Mouse (Mus musculus): ENCODE measurements around the gene Vmn1r11. TPM values are rescaled to one million over a fixed set of nuclear protein-coding genes. Genes with fewer than 3 reads are reported as not detected.

The Vmn1r11 gene
- not detected for total RNA-seq (2021)
- long read RNA-seq: 0 reads

GRCm38 (mm10) chr6:57133155-57133554, at the start of gene Vmn1r11:
Vmn1r11 (plus strand) TSS chr6:57133455.
- no peak for DNase-seq (ENCODE audit: low spot score in 2 of 2)

GRCm38 (mm10) chr6:57106358-57106757, 26.9 kb upstream of the Vmn1r11 start:
- DNase-seq (ENCODE audit: low spot score in 2 of 2): no peak

- no peak for DNase-seq (ENCODE audit: low spot score in 2 of 2)
Measured at GRCm38 (mm10) chr6:57109154-57109553, 24.1 kb upstream of the Vmn1r11 start, which contains the start of gene Vmn1r10. Vmn1r10 (plus strand) TSS chr6:57109454.

- DNase-seq (ENCODE audit: low spot score in 2 of 2): no peak
Measured at GRCm38 (mm10) chr6:57156619-57157018, 23.4 kb downstream of the Vmn1r11 start, which contains the start of gene Vmn1r12. Vmn1r12 (plus strand) TSS chr6:57156919.

Other genes starting within 250 kb of the Vmn1r11 start
- 10 to 100 TPM; 38.2 to 38.6 TPM for gene Nt5c3, start 209.5 kb upstream of the Vmn1r11 start, total RNA-seq (2021)
- under 1 TPM; 0.20 to 0.43 TPM for gene Vmn1r4, start 209.4 kb upstream of the Vmn1r11 start, total RNA-seq (2021)
- gene Vmn1r5, start 163.2 kb upstream of the Vmn1r11 start, total RNA-seq (2021): not detected
- not detected for gene Vmn1r6, start 136.2 kb upstream of the Vmn1r11 start, total RNA-seq (2021)
- gene Vmn1r7, start 108.1 kb upstream of the Vmn1r11 start, total RNA-seq (2021): not detected
- gene Vmn1r8, start 101.2 kb upstream of the Vmn1r11 start, total RNA-seq (2021): not detected
- not detected for gene Vmn1r9, start 66.7 kb upstream of the Vmn1r11 start, total RNA-seq (2021)
- gene Vmn1r10, start 24.0 kb upstream of the Vmn1r11 start, total RNA-seq (2021): not detected
- gene Vmn1r12, start 23.5 kb downstream of the Vmn1r11 start, total RNA-seq (2021): not detected
- not detected for gene Vmn1r13, start 69.8 kb downstream of the Vmn1r11 start, total RNA-seq (2021)
- not detected for gene Vmn1r14, start 98.2 kb downstream of the Vmn1r11 start, total RNA-seq (2021)
- gene Vmn1r15, start 124.5 kb downstream of the Vmn1r11 start, total RNA-seq (2021): not detected
- not detected for gene Vmn1r16, start 196.0 kb downstream of the Vmn1r11 start, total RNA-seq (2021)
- not detected for gene Vmn1r17, start 230.3 kb downstream of the Vmn1r11 start, total RNA-seq (2021)